Mouse (Mus musculus): ENCODE measurements around the gene Haspin.
"Not testable (repeated sequence)": the region's sequence is repeated elsewhere in the genome, so short reads cannot be mapped to it uniquely, and the experiment has no call there.

Gene Haspin

DNA sequence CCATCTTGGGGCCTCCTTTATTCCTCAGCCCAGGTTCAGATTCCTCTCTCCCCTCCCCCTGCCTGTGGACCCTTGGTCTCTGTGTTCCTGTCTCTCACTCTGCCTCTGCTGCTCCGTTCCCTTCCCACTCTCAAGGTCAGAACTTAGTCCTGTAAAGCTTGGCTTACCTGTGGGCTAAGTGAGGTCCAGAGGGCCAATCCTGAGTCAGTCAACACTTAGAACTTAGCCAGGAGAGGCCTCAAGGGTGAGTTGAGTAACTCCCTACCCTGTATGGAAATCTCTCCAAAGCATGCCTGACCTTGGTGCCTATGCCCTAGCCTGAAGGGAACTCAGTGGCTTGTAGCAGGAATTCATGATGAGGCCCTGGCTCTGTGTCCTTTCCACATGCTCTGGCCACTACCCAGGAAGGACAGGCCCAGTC is 6.2 kb upstream of the Haspin start:
- no peak for DNase-seq (ENCODE audit: low spot score)

DNA sequence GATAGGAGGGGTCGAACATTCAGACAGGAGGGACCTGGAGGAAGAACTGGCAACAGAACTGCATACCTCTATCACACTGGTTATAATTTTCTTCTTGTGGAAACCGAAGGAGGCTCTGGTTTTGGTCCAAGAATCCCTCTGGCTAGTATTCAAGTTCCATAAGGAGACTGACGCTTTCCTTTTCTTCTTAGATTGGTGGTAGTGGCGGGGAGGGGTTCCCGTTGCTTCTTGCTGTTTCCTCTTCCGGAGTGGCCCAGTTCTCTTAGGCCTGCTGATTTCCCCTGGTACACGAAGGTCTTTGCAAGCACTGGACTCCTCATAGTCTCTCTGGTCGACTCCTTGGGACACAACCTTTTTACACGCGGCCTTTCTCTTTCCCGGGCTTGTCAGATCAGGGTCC is 978 bp downstream of the Haspin start:
- DNase-seq (ENCODE audit: low spot score) = peak; percentile 29

DNA sequence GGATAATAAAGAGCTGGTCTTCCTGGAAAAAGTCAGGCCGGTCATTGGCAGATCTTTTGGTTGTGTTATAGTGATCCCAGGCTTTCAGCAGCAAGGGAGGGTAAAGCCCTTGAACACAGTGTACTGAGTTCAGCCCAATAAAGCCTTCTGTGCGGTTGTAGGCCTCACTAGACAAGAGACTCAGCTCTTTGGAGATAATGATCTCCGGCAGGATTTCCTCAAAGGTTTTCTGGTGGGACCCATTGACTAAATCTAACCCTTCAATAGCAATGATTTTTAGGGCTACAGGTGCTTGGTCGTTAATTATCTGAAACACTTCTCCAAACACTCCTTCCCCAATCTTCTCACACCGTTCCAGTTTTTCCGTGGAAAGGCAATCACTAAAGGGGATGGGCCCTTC is 1.5 kb downstream of the Haspin start:
- DNase-seq (ENCODE audit: low spot score) = no peak

DNA sequence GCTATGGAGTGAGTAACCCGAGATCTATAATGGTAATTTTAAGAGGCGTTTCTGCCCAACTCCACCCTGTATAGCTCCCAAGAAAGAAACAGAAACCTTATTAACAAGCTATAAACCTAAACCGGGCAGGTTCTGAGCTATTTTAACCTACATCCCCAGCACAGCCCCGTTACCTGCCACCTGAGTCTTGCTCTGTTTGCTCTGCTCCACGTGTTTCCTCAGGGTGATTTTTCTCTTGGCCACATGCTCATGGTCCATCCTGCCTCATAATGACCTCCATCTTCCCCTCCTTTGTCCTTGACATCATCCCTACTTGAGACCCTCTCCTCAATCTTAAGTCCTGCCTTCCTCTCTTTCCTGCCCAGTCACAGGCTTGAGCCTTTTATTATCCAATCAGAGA is 3.9 kb downstream of the Haspin start:
- no peak for DNase-seq (ENCODE audit: low spot score)

DNA sequence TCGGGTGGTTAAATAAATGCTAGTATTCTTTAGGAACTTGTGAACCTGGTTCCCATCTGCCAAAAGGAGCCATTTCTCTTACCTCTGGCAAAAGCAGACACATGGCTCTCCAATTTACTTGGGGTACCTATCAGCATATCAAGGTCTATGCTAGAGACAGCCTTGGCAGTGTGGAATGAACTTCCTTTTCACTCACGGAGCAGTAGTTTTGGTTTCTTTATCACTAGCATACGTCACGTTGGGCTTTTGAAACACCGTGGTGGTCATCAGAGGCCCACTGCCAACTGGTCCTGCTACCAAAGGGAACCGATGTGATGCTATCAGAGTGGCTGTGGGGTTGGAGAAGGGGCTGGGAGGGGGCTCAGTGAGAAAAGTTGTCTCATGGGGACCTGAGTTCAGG is 5.1 kb downstream of the Haspin start:
- DNase-seq (ENCODE audit: low spot score) = no peak

DNA sequence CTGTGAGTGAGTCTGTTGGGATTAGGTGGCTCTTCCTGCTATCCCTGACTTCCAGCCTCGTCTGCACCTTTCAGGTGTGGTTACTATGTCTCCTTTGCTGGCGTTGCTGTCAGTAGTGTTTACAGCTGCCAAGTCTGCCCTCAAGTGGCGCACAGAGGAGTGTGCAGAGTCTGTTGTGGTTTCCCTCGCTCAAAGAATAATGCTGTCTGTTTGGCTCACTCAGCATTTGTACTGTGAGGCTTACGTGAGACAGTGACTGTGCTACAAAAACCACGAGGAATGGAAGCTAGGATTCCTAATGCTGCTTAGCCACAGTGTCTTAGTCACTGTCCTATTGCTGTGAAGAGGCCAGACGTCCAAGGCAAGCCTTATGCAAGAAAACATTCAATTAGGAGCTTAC is 7.1 kb downstream of the Haspin start:
- no peak for DNase-seq (ENCODE audit: low spot score)

DNA sequence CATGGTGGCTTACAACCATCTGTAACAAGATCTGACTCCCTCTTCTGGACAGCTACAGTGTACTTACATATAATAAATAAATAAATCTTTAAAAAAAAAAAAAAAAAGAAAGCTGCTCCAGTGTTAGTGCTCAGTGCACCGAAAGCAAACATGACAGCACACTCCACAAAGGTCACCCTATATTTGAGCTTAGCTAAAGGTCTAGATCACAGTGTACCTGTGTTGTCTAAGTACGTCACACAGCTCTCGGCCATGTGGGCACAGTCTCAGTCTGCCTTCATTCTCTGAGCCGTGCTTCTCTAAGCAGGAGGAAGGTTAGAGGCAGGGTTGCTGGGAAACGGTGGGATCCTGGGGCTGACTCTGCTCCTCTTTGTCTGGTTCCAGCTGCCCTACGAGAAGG is 11.6 kb downstream of the Haspin start:
- no peak for DNase-seq (ENCODE audit: low spot score)

DNA sequence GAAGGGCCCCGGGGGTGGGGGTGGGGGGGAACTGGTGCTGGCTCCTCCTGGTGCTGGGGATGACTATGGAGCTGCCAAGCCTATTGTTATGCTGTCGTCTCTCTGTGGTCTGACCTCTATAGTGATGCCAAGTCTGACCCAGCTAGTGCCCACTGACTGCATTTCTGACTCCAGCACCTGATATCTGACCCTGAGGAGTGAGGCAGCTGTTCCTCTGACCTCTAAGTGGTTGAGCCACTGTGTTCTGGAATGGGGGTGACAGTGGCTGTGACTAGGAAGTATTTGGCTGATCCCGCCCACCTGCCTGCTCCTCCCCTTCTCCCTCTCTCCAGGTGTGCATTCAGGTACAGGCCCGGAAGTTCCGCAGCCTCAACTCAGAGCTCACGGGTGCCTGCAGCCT is 26.7 kb downstream of the Haspin start:
- DNase-seq (ENCODE audit: low spot score) = no peak

DNA sequence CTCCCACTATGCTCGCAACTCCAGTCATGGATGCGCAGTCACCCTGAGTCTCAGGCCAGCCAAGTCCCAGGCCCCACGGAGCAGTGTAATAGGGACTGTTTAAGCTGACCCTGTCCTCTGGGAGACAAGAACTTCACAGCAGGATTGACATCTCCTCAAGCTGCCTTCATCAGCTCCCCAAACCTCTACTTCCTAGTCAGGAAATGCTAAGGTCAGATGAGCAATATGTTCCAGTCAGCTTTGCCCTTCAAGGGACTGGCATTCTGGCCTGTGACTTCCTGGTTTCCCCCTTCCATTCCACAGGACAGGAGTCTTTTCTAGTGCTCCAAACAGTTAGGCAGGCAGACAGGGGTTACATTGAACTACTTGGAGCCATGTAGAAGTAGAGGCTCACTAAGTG is 28.2 kb downstream of the Haspin start:
- DNase-seq (ENCODE audit: low spot score) = no peak

DNA sequence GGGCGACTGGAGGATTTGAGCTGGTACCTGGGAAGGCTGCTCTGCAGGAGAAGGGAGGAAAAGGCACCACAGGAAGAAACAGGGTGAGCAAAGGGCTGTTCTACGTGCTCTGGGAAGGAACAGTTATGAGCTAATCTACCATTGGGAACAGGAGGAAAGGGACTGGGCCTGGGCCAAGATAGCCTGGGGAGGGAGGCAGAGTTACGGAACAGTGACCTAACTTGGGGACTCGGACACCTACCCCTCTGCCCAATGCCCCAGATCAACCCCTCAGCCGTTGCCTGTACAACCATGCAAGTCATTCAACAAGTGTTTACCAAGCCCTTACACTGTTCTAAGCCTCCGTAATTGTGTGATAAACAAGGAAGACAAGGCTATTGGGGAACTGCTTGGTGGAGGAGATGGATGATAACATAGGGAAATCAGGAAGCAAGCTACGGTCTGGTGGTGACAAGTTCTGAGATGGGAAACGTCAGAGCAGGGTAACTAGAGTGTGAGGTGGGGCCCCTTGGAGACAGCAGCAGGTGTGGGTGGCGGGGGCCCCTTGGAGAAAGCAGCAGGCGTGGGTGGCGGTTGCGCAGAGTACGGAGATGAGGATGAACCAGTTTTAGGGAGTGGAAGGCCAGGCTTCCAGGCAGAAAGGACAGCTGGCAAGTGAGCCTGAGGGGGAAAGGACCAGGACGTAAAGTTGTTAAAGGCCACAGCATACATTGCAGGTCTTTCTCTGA is 29.0 kb downstream of the Haspin start:
- no peak for DNase-seq (ENCODE audit: low spot score)

DNA sequence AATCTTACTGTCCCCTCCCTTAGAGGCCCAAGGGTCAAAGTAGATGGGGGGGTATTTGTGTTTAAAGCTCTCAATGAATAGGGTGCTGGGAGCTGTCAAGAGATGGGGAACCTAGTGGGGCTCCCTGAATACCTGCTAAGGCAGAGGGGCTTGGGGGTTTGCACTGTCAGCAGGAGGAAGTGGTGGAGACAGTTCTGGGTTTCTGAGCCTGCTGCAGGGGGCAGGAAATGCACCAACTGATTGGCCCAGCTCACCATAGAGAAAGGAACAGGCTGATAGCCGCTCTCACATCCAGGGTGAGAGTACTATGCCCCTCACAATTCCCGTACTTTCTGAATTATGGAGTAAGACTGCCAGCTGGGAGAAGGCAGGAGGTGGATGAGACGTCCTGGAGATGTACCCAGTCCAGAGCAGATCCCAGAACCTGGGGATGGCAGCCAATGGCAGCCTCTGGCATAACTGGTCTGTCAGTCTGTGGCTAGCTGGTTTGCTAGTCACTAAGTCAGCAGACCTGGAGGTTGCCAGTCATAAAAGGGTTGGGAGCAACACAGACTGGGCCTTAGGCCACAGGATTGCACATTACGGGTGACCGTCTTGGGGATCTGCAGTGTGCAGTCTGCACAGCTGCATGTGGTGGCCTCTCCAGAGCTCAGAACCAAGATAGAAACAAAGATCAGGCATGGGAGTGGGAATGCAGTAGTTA is 29.7 kb downstream of the Haspin start:
- no peak for DNase-seq (ENCODE audit: low spot score)

DNA sequence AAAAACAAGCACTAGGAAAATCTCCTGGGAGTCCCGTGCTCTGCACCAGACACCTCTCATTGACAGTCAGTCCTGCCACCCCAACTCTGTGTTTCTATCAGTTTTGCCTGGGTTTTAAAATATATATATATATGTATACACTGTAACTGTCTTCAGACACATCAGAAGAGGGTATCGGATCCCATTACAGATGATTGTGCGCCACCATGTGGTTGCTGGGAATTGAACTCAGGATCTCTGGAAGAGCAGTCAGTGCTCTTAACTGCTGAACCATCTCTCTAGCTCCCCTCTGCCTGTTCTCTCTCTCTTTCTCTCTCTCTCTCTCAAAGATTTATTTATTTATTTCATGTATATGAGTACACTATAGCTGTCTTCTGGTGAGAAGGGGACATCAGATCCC is 30.7 kb downstream of the Haspin start:
- DNase-seq (ENCODE audit: low spot score) = not testable (repeated sequence)

DNA sequence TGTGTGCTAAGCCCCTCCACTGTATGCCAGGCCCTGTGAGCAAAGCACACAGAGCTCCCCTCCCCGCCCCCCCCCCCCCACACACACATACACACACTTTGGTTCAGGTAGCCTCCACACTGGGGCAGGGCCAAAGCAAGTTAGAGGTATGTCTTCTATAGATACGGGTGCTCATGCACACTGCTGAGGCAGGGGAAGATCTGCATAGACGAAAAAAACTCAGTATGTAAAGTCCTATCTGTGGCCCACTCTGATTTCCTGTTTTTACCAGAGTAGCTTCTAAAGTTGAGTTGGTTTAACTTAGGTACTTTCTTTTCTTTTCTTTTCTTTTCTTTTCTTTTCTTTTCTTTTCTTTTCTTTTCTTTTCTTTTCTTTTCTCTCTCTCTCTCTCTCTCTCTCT is 32.8 kb downstream of the Haspin start:
- DNase-seq (ENCODE audit: low spot score) = no peak

DNA sequence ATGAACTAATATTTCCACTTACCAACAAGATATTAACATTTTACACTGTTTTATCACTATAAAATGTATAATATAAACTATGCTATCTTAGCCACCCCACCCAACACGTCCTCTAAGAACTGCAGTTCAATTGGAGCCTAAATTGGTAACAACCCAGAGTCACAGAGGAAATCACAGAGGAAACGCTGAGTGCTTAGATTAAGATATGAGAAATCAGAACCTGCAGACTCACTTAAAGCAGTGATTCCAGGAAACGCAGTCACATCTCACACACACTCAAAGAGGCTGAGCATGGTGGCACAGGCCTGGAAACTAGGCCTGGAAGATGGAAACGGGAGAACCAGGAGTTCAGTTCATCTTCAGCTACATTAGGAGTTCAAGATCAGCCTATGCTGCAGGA is 36.8 kb downstream of the Haspin start:
- DNase-seq (ENCODE audit: low spot score) = no peak

DNA sequence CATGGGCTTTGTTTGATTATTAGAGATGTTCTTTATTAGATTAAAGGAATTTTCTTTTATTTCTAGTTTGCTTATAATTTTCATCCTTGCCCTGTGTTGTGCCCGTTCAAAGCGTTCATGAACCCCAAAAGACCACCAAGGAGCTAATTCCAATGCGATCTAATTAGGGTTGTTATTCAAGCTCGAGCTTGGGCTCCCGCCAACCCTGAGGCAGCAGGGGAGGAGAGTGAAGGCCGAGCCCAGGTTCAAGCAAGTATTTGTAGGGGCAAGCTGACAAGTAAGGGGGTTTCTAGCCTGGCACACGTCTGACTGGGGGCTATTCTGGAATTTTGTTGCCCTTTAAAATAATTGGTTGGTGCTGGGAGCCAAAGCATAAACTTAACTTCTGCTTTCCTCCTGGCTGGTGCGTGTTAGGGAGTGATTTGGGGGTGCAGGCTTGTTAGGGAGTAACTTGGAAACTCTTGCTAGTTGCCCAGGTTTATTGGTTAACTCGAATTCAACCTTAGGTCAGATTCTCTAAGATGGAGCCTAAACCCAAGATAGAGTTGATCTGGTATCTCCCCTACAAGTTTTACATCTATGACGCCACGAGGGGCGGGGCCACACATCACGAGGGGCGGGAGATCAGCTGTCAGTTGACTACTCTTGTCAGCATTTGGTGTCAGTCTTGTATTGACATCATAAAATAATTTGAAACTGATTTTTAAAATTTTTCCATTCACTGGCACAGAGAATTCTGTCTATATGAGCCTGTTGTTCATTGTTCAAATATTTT is 37.9 kb downstream of the Haspin start:
- DNase-seq (ENCODE audit: low spot score) = no peak

DNA sequence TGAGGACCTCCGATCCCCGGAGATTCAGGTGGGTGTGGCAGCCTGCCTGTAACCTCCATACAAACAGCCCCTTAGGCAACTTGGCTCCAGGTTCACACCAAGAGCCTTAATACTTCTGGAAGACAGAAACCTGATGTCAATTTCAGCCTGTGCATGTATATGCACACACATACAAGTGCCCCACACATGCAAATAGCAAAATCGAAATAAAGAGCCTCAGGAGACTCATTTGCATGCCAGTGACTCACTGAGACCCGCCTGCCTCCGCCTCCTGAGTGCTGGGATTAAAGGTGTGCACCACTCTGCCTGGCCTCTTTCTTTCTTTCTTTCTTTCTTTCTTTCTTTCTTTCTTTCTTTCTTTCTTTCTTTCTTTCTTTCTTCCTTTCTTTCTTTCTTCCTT is 39.2 kb downstream of the Haspin start:
- DNase-seq (ENCODE audit: low spot score) = no peak

DNA sequence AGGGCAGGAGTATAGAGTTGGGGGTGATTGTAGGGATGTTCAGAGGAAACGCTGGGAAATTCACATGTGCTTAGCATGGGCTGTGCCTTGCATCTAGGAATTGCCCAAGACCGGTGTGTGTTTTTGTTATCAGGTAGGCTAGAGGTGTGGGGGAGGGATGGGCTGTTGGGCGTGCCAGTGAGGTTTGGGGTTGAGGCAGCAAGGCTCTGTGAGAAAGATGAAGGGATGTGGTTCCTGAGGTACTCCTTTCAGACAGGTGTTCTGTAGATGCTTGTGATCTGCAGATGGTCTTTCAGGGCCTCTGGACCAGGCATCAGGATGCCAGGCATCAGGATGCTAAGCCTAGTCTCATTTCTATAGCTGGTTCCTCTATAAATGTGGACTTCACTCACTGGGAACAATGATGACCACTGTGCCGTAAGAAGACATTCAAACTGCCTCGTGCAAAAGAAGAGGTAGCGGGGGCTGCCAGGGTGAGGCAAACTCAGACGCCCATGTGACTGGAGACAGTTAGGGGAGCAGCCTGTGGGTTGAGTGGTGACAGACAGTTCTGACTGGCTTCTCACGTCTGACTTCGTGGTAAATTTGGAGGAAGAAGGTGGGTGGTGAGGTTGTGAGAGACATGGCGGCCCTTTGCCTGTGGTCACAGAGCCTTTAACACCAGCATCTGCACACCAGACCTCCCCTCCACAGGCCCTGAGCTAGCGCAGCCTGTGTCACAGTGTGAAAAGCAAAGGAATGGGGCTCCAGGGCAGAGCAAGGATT is 43.7 kb downstream of the Haspin start:
- no peak for DNase-seq (ENCODE audit: low spot score)

DNA sequence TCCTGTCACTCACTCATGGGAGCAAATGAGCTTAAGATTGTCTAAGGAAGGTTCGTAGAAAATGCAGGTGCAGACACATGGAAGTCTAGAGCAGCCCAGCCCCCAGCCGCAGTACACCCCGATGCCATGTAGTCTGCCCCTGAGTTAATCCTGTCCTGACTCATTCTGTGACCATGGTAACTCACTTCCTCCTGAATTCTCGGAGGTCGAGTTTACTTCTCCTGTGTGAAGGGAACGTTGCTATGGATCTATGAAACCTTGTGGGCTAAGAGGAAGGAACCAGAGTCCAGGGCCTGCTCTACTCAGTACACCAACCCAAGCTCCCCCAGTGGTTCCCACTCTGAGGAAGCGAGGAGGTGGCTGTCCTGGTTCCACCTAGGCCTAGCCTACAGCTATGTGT is 45.2 kb downstream of the Haspin start:
- DNase-seq (ENCODE audit: low spot score) = no peak

DNA sequence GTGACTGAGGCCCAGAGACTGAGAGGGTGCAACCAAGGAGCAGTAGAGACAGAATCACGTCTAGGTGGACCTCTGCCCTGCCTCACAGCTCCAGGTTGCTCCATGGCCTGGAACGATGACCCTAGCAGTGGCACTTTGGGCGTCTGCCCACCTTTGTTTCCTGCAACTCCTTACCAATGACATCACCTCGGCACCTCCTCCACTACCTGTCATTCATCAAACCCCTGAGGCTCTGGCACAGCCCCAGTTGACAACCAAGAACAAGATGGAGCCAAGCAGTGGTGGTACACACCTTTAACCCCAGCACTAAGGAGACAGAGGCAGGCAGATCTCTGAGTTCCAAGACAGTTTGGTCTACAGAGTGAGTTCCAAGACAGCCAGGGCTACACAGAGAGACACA is 46.0 kb downstream of the Haspin start:
- no peak for DNase-seq (ENCODE audit: low spot score)

DNA sequence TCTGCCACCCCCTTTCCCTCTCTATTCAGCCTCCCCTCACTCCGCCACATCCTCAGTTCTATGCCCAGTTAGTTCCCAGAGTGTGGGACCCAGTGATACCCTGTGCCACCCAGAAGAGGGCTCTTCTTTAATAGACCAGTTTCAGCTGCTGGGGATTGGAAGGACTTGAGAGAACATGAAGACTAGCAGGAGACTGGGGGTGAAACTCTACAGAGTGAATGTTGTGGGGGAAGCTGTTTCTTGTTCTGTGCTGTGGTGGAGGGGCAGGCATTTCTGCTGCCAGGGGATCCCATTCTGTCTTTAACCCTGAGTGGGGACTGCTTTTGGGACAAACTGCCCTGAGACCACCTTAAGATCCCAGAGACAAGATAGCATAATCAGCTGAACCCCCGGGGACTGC is 47.3 kb downstream of the Haspin start:
- DNase-seq (ENCODE audit: low spot score) = no peak

DNA sequence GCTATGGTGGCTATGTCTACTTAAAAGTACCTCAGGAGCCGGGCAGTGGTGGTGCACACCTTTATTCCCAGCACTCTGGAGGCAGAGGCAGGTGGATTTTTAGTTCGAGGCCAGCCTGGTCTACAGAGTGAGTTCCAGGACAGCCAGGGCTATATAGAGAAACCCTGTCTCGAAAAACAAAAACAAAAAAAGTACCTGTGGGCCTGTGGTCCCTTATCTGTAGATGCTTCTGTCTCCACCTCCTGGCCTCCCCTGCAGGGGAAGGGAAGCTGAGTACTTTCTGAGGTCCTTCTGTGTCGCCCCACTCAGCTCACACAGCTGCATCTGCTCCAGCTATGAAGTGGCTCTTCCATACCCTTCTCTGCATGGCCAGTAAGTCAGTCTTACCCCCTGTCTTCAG is 47.8 kb downstream of the Haspin start, which contains the start of gene Itgae:
Gene Itgae, plus strand, starts transcription at position 301 of the 400 bp plus-strand sequence.
- DNase-seq (ENCODE audit: low spot score) = no peak

Measured in c-Kit-positive CD71-positive TER-119-positive erythroid progenitor cells, embryonic 14.5 days (primary cell).